Mouse (Mus musculus) bone marrow macrophage, adult 2 months (primary cell): Measurements from ENCODE around the gene Dthd1.

ENCODE experiments used
- CTCF ChIP-seq: IDR thresholded peaks from 2 replicates; pipeline ENCODE4 v1.5.1; 2012; ENCODE audit warnings: low read depth, mild to moderate bottlenecking, low read length, moderate library complexity
- POLR2A ChIP-seq: IDR thresholded peaks from 2 replicates; pipeline ENCODE4 v1.6.1; 2012; ENCODE audit warnings: mild to moderate bottlenecking, low read depth, low read length, borderline replicate concordance

DNA sequence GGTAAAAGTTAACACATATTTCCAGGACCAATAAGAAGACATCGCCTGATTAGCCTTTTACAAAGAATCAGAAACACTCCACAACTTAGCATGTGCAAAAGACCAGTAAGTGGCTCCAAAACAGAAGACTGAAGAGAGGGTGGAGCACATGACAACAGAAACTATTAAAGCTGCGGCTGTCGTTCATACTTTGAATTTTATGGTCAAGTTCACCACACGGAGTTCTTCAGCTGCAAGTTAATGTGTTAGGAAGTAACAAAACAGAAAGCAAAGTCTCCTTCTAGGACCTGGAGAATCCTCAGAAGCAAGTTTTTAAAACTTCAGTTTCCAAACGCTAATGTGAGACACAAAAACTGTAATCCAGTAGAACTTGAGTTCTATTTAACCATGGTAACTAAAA, 49.5 kb upstream of the Dthd1 start:
- TF ChIP-seq POLR2A (no peak), CTCF (no peak)
